Mouse (Mus musculus) C2C12 (cell line): ENCODE results near the gene Clcnkb.

Experiments
- CTCF ChIP-seq: IDR thresholded peaks from one replicate; pipeline ENCODE4 v1.5.1; 2011; ENCODE audit not compliant: control insufficient read depth, insufficient read depth, insufficient read length
- MAX ChIP-seq: IDR thresholded peaks from one replicate; pipeline ENCODE4 v1.6.1; 2011; ENCODE audit warnings: mild to moderate bottlenecking, control low read depth

DNA sequence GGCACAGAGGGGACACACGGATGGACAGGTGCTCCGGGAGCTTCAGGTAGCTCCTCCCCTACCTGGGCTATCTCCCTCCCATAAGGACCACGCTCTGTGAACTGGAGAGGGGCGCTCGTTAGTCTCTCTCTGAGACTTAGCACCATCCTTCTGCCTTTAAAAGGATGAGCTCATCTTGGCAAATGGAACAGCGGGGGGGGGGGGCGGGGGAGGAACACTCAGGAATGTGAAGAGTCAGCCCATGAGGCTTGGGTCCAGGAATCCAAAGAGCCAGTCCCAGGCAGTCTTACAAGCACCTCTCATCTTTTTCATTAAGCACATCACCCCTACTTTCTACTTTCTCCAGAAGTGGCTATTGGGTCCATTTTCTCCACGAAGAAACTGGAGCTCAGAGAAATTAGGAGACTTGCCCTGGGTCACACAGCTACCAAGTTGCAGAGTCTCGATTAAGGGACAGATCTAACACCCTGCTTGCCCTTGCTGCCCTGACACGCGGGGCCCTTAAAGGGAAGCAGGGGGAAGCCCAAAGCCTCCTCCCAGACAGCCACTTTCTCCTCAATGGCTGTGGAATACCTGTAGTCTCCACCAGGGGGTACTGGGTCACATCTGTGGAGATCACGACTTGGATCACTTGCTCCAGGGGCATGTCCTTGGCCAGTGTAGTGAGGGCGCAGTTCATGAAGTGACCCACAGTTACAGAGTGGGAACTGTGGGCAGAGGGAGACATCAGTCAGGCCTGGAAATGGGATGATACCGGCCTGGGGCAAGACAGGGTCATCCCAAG is 9.1 kb downstream of the Clcnkb start:
- TF ChIP-seq MAX: peak; percentile 30
- peak; percentile 22 for TF ChIP-seq CTCF
